Mouse (Mus musculus): Measurements from ENCODE around the gene Eml5. TPM values are rescaled to one million over a fixed set of nuclear protein-coding genes. Genes with fewer than 3 reads are reported as not detected.

The Eml5 gene
- polyA plus RNA-seq, 1 experiment, result 0.65 TPM

GRCm38 (mm10) chr12:98833901-98834300, 67.4 kb downstream of the Eml5 start:
- no peaks in the 10 kb centered on the region for H3K27me3 ChIP-seq (ENCODE audit: control insufficient read depth, insufficient read depth, insufficient read length)
- H3K36me3 ChIP-seq (ENCODE audit: control insufficient read depth, insufficient read depth), result no peaks in the 10 kb centered on the region
- H3K4me3 ChIP-seq, result no peak overlapping the region
- no peak overlapping the region for H3ac ChIP-seq (ENCODE audit: control insufficient read depth, insufficient read length)
- TF ChIP-seq MYOG (IDR thresholded peaks at IDR 0.05; ENCODE audit: control insufficient read depth in 1 of 3, insufficient read depth in 1 of 3, insufficient read length in 2 of 3, low read depth in 2 of 3) (no peak), E2F4 (IDR thresholded peaks at IDR 0.05; ENCODE audit: insufficient read depth) (no peak), REST (IDR thresholded peaks at IDR 0.05; ENCODE audit: insufficient read depth, insufficient read length) (no peak), POLR2AphosphoS2 (IDR thresholded peaks at IDR 0.05; ENCODE audit: insufficient read length, low read depth) (no peak), SRF (IDR thresholded peaks at IDR 0.05; ENCODE audit: control insufficient read depth, insufficient read length, low read depth) (no peak), POLR2A (IDR thresholded peaks at IDR 0.05; ENCODE audit: insufficient read length, low read depth) (no peak), MAX (IDR thresholded peaks at IDR 0.05; ENCODE audit: low read depth) (no peak), TCF12 (IDR thresholded peaks at IDR 0.05; ENCODE audit: insufficient read depth, poor library complexity, severe bottlenecking) (no peak), USF1 (IDR thresholded peaks at IDR 0.05; ENCODE audit: low read depth) (no peak), CEBPB (IDR thresholded peaks at IDR 0.05; ENCODE audit: insufficient read depth, poor library complexity, severe bottlenecking) (no peak), MYOD1 (IDR thresholded peaks at IDR 0.05; ENCODE audit: control insufficient read depth in 1 of 3, insufficient read length in 2 of 3, low read depth in 2 of 3) (no peak), TCF3 (IDR thresholded peaks at IDR 0.05; ENCODE audit: insufficient read length, low read depth) (no peak)
- no peaks in the 10 kb centered on the region for H3K79me2 ChIP-seq (ENCODE audit: control insufficient read depth, insufficient read depth)
- no peak overlapping the region for H3K4me2 ChIP-seq (ENCODE audit: low read depth)

DNA sequence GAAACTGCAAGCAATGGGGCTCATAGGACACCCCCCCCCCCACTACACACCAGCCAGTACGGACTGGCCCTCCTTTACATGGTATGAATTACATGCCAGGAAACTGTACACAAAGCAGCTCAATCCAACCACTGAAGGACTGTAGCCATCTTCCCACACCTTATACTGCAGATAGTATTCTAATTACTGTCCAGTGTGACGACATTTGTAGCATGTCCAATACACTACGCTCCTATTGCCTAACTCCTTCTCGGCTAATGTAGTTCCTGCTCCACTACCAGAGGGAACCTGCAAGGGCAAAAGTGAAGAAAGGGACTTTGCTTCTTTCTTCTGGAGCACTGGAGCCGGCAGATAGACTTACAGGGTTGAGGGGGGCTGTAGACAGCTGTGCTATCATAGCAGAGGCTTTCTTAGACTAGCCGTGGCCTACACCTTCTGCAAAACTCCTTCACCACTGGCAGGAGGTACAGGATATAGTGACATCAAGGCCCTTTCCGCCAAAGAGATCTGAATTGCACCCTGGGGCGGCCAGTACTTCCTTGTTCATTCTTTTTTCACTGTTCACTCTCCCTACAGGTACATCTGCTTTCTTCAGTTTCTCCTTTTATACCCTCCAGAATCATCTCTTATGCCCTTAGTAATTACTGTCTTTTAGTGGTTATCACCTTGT, 68.2 kb downstream of the Eml5 start:
- H3K36me3 ChIP-seq (ENCODE audit: control insufficient read depth, insufficient read depth), result no peaks in the 10 kb centered on the region

GRCm38 (mm10) chr12:98831122-98831521, 70.2 kb downstream of the Eml5 start:
- no peak overlapping the region for H3ac ChIP-seq (ENCODE audit: control insufficient read depth, insufficient read length)
- H3K4me2 ChIP-seq (ENCODE audit: low read depth), result no peak overlapping the region
- TF ChIP-seq POLR2A (IDR thresholded peaks at IDR 0.05; ENCODE audit: insufficient read length, low read depth) (no peak), SRF (IDR thresholded peaks at IDR 0.05; ENCODE audit: control insufficient read depth, insufficient read length, low read depth) (no peak), REST (IDR thresholded peaks at IDR 0.05; ENCODE audit: insufficient read depth, insufficient read length) (no peak), USF1 (IDR thresholded peaks at IDR 0.05; ENCODE audit: low read depth) (no peak), TCF3 (IDR thresholded peaks at IDR 0.05; ENCODE audit: insufficient read length, low read depth) (no peak), POLR2AphosphoS2 (IDR thresholded peaks at IDR 0.05; ENCODE audit: insufficient read length, low read depth) (no peak), E2F4 (IDR thresholded peaks at IDR 0.05; ENCODE audit: insufficient read depth) (no peak), TCF12 (IDR thresholded peaks at IDR 0.05; ENCODE audit: insufficient read depth, poor library complexity, severe bottlenecking) (no peak), MAX (IDR thresholded peaks at IDR 0.05; ENCODE audit: low read depth) (no peak)

More for the DNA sequence above, 68.2 kb downstream of the Eml5 start:
- no peaks in the 10 kb centered on the region for H3K27me3 ChIP-seq (ENCODE audit: control insufficient read depth, insufficient read depth, insufficient read length)
- no peak overlapping the region for H3K4me2 ChIP-seq (ENCODE audit: low read depth)
- no peaks in the 10 kb centered on the region for H3K79me2 ChIP-seq (ENCODE audit: control insufficient read depth, insufficient read depth)
- H3ac ChIP-seq (ENCODE audit: control insufficient read depth, insufficient read length), result no peak overlapping the region
- H3K4me3 ChIP-seq, result no peak overlapping the region
- TF ChIP-seq CEBPB (IDR thresholded peaks at IDR 0.05; ENCODE audit: insufficient read depth, poor library complexity, severe bottlenecking) (no peak), POLR2A (IDR thresholded peaks at IDR 0.05; ENCODE audit: insufficient read length, low read depth) (no peak), POLR2AphosphoS2 (IDR thresholded peaks at IDR 0.05; ENCODE audit: insufficient read length, low read depth) (no peak), MAX (IDR thresholded peaks at IDR 0.05; ENCODE audit: low read depth) (no peak), E2F4 (IDR thresholded peaks at IDR 0.05; ENCODE audit: insufficient read depth) (no peak), MYOG (IDR thresholded peaks at IDR 0.05; ENCODE audit: control insufficient read depth in 1 of 3, insufficient read depth in 1 of 3, insufficient read length in 2 of 3, low read depth in 2 of 3) (no peak), USF1 (IDR thresholded peaks at IDR 0.05; ENCODE audit: low read depth) (no peak), TCF3 (IDR thresholded peaks at IDR 0.05; ENCODE audit: insufficient read length, low read depth) (no peak), REST (IDR thresholded peaks at IDR 0.05; ENCODE audit: insufficient read depth, insufficient read length) (no peak), MYOD1 (IDR thresholded peaks at IDR 0.05; ENCODE audit: control insufficient read depth in 1 of 3, insufficient read length in 2 of 3, low read depth in 2 of 3) (no peak), TCF12 (IDR thresholded peaks at IDR 0.05; ENCODE audit: insufficient read depth, poor library complexity, severe bottlenecking) (no peak), SRF (IDR thresholded peaks at IDR 0.05; ENCODE audit: control insufficient read depth, insufficient read length, low read depth) (no peak)

GRCm38 (mm10) chr12:98820781-98821180, 80.5 kb downstream of the Eml5 start:
- no peak overlapping the region for H3ac ChIP-seq (ENCODE audit: control insufficient read depth, insufficient read length)
- no peak overlapping the region for H3K4me2 ChIP-seq (ENCODE audit: low read depth)
- no peaks in the 10 kb centered on the region for H3K79me2 ChIP-seq (ENCODE audit: control insufficient read depth, insufficient read depth)
- TF ChIP-seq POLR2A (IDR thresholded peaks at IDR 0.05; ENCODE audit: insufficient read length, low read depth) (no peak), POLR2AphosphoS2 (IDR thresholded peaks at IDR 0.05; ENCODE audit: insufficient read length, low read depth) (no peak), TCF3 (IDR thresholded peaks at IDR 0.05; ENCODE audit: insufficient read length, low read depth) (no peak), REST (IDR thresholded peaks at IDR 0.05; ENCODE audit: insufficient read depth, insufficient read length) (no peak), MAX (IDR thresholded peaks at IDR 0.05; ENCODE audit: low read depth) (no peak), USF1 (IDR thresholded peaks at IDR 0.05; ENCODE audit: low read depth) (no peak)
- no peak overlapping the region for H3K4me3 ChIP-seq
- no peaks in the 10 kb centered on the region for H3K36me3 ChIP-seq (ENCODE audit: control insufficient read depth, insufficient read depth)
- H3K27me3 ChIP-seq (ENCODE audit: control insufficient read depth, insufficient read depth, insufficient read length), result no peaks in the 10 kb centered on the region

More at GRCm38 (mm10) chr12:98831122-98831521, 70.2 kb downstream of the Eml5 start:
- H3K4me3 ChIP-seq, result no peak overlapping the region
- no peaks in the 10 kb centered on the region for H3K27me3 ChIP-seq (ENCODE audit: control insufficient read depth, insufficient read depth, insufficient read length)
- H3K36me3 ChIP-seq (ENCODE audit: control insufficient read depth, insufficient read depth), result no peaks in the 10 kb centered on the region
- H3K79me2 ChIP-seq (ENCODE audit: control insufficient read depth, insufficient read depth), result no peaks in the 10 kb centered on the region

Data from myocyte (in vitro differentiated cells).